Comparison of ENCODE assay signal across 19 mouse cellular contexts in the genomic region with DNA sequence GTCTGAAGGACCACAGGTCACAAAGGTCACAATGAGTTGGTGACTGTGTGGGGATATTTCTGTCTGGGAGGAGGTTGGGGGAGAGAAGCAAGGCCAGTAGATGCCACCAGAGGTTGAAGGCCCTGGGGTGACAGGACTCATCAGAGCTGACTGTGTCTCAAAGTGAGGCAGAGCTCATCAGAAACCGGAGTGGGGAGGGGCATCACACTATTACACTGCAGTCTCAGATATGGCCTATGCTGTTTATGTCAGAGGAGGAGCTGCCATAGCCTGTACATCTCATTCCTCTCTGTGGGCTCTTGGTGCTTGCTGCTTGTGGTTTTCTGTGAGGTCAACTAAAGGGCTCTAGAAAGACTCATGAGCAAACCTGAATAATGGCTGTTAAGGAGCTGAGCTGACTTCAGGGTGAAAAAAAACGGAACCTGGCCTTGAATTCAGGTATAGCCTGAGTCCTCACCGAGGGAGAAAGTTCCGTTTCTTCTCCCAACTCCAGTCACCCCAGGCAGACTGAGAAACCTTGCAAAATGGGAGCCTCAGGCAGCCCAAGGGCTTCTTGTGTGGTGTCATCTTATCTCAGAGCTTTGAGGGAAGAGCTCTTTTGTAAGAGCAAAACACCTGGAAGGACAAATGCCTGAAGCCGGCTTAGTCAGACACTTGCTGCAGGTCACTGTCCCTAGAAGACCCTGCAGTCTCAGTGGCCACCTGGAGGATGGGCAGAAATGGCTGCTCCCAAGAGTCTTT.
DNase-seq lines count a peak whose midpoint lies in the region; ATAC-seq and TF ChIP-seq lines count a peak whose summit lies in the region.
"Had no signal": no experiment of that assay in that cellular context is flagged by ENCODE, and none has a peak within 500 bp of the region (broad histone marks: within the 10 kb centered on the region; RNA-seq: fewer than 3 reads in every experiment).

No protein-coding gene starts in this region.

- H3K4me3 ChIP-seq in liver, embryonic 11.5 days (ENCODE audit: low read depth, low read length): no peak overlapping the region
- H3K4me3 ChIP-seq in liver, embryonic 12.5 days: no peak overlapping the region
- H3K4me3 ChIP-seq in megakaryocyte, embryonic 14.5 days (replicated peaks): peak overlapping the region; percentile 35
- no peak overlapping the region for H3K4me3 ChIP-seq in kidney, adult 2 months (ENCODE audit: insufficient read depth, low read depth, low read length)
- no peak overlapping the region for H3K4me3 ChIP-seq in forebrain, embryonic 11.5 days (ENCODE audit: low read depth, low read length)
- H3K4me3 ChIP-seq: embryonic facial prominence, embryonic 15.5 days; left cerebral cortex, adult 2 months; limb, embryonic 13.5 days; lung, embryonic 15.5 days; midbrain, embryonic 10.5 days had no signal

- ATAC-seq in liver, embryonic 11.5 days (replicated peaks; ENCODE audit: low FRiP score): no peak
- no peak for ATAC-seq in liver, embryonic 12.5 days
- peak; percentile 52 for ATAC-seq in common myeloid progenitor, adult 5-6 weeks (replicated peaks; ENCODE audit: low read depth, poor library complexity, severe bottlenecking)
- no peak for ATAC-seq in forebrain, embryonic 11.5 days (replicated peaks; ENCODE audit: low FRiP score)
- ATAC-seq: forebrain, embryonic 16.5 days had no signal

- no peaks in the 10 kb centered on the region for H3K27me3 ChIP-seq in liver, embryonic 11.5 days (replicated peaks; ENCODE audit: control insufficient read depth, insufficient read depth, low read length)
- H3K27me3 ChIP-seq in liver, embryonic 12.5 days (replicated peaks): no peaks in the 10 kb centered on the region
- H3K27me3 ChIP-seq in megakaryocyte, embryonic 14.5 days (replicated peaks): peaks cover 4% of the 10 kb centered on the region
- no peaks in the 10 kb centered on the region for H3K27me3 ChIP-seq in kidney, adult 2 months (replicated peaks; ENCODE audit: control insufficient read depth, insufficient read depth, low read length)
- H3K27me3 ChIP-seq in forebrain, embryonic 11.5 days (ENCODE audit: control insufficient read depth, insufficient read depth, low read length): no peaks in the 10 kb centered on the region
- H3K27me3 ChIP-seq: embryonic facial prominence, embryonic 15.5 days; lung, embryonic 15.5 days had no signal

- H3K4me2 ChIP-seq in liver, embryonic 11.5 days: no peak overlapping the region
- no peak overlapping the region for H3K4me2 ChIP-seq in liver, embryonic 12.5 days
- H3K4me2 ChIP-seq in forebrain, embryonic 11.5 days (ENCODE audit: low read depth, low read length, severe bottlenecking): no peak overlapping the region
- H3K4me2 ChIP-seq: embryonic facial prominence, embryonic 15.5 days; hindbrain, embryonic 14.5 days; limb, embryonic 13.5 days; lung, embryonic 15.5 days had no signal

- H3K9me3 ChIP-seq in liver, embryonic 11.5 days (ENCODE audit: control insufficient read depth, low read length): no peaks in the 10 kb centered on the region
- no peaks in the 10 kb centered on the region for H3K9me3 ChIP-seq in liver, embryonic 12.5 days (replicated peaks)
- H3K9me3 ChIP-seq in megakaryocyte, embryonic 14.5 days: no peaks in the 10 kb centered on the region
- H3K9me3 ChIP-seq in forebrain, embryonic 11.5 days (ENCODE audit: control insufficient read depth, low read length): no peaks in the 10 kb centered on the region
- H3K9me3 ChIP-seq: embryonic facial prominence, embryonic 15.5 days; limb, embryonic 13.5 days; lung, embryonic 15.5 days; midbrain, embryonic 10.5 days had no signal

- WGBS in liver, embryonic 11.5 days: 56% methylated on average over 5 of the region's 5 CpGs
- WGBS in liver, embryonic 12.5 days (ENCODE audit: insufficient replicate concordance): 36% methylated on average over 5 of the region's 5 CpGs
- WGBS in kidney, adult 2 months: 95% methylated on average over 5 of the region's 5 CpGs
- WGBS in forebrain, embryonic 11.5 days: 90% methylated on average over 5 of the region's 5 CpGs

- no peaks in the 10 kb centered on the region for H3K36me3 ChIP-seq in liver, embryonic 11.5 days (ENCODE audit: control insufficient read depth, insufficient read depth, low read length)
- H3K36me3 ChIP-seq in liver, embryonic 12.5 days: no peaks in the 10 kb centered on the region
- H3K36me3 ChIP-seq in megakaryocyte, embryonic 14.5 days (replicated peaks; ENCODE audit: low read length): no peaks in the 10 kb centered on the region
- no peaks in the 10 kb centered on the region for H3K36me3 ChIP-seq in kidney, adult 2 months (ENCODE audit: control insufficient read depth, insufficient read depth, low read length)
- no peaks in the 10 kb centered on the region for H3K36me3 ChIP-seq in forebrain, embryonic 11.5 days (ENCODE audit: control insufficient read depth, insufficient read depth, low read length)
- H3K36me3 ChIP-seq: embryonic facial prominence, embryonic 15.5 days; limb, embryonic 13.5 days; lung, embryonic 15.5 days; midbrain, embryonic 10.5 days had no signal

- no peak overlapping the region for H3K27ac ChIP-seq in liver, embryonic 11.5 days (ENCODE audit: low read depth, low read length)
- H3K27ac ChIP-seq in liver, embryonic 12.5 days: no peak overlapping the region
- no peak overlapping the region for H3K27ac ChIP-seq in kidney, adult 2 months (ENCODE audit: insufficient read depth, low read depth, low read length)
- no peak overlapping the region for H3K27ac ChIP-seq in forebrain, embryonic 11.5 days (ENCODE audit: low read depth, low read length)
- H3K27ac ChIP-seq: embryonic facial prominence, embryonic 15.5 days; hindbrain, embryonic 14.5 days; left cerebral cortex, adult 2 months; limb, embryonic 13.5 days; lung, embryonic 15.5 days; midbrain, embryonic 10.5 days; stomach, postnatal 0 days had no signal

- no peak for TF ChIP-seq CTCF in kidney, adult 2 months (conservative IDR thresholded peaks at IDR 0.05; ENCODE audit: insufficient read depth, insufficient read length, low read depth, low read length)

- peak; percentile 18 for DNase-seq in liver, embryonic 11.5 days (ENCODE audit: low spot score)
- peak; percentile 16 to 26 for DNase-seq in thymus, postnatal 36 days
- DNase-seq in gastrocnemius, adult 8-10 months (ENCODE audit: low spot score in 2 of 2): no peak
- no peak for DNase-seq in kidney, adult 2 months
- DNase-seq in forebrain, embryonic 11.5 days (ENCODE audit: low spot score): no peak
- DNase-seq: cerebellum, adult 11 months; gastrocnemius, postnatal 10 days; kidney, adult 9 months had no signal

- TF ChIP-seq POLR2A in kidney, adult 2 months (IDR thresholded peaks at IDR 0.05; ENCODE audit: low read depth, low read length): no peak

- H3K9ac ChIP-seq in liver, embryonic 11.5 days (ENCODE audit: low read depth, low read length): no peak overlapping the region
- no peak overlapping the region for H3K9ac ChIP-seq in liver, embryonic 12.5 days
- H3K9ac ChIP-seq in forebrain, embryonic 11.5 days (ENCODE audit: low read length): no peak overlapping the region
- H3K9ac ChIP-seq: embryonic facial prominence, embryonic 15.5 days; hindbrain, embryonic 14.5 days; limb, embryonic 13.5 days; lung, embryonic 15.5 days had no signal

- H3K4me1 ChIP-seq in liver, embryonic 11.5 days (replicated peaks; ENCODE audit: control insufficient read depth, insufficient read depth, low read length): no peaks in the 10 kb centered on the region
- no peaks in the 10 kb centered on the region for H3K4me1 ChIP-seq in liver, embryonic 12.5 days
- peaks cover 20% of the 10 kb centered on the region for H3K4me1 ChIP-seq in megakaryocyte, embryonic 14.5 days
- no peaks in the 10 kb centered on the region for H3K4me1 ChIP-seq in kidney, adult 2 months (ENCODE audit: control insufficient read depth, insufficient read depth, low read length)
- no peaks in the 10 kb centered on the region for H3K4me1 ChIP-seq in forebrain, embryonic 11.5 days (replicated peaks; ENCODE audit: control insufficient read depth, insufficient read depth, low read length)
- H3K4me1 ChIP-seq: embryonic facial prominence, embryonic 15.5 days had no signal

Comparison
In these comparisons a context has a peak if more than half of its experiments do, and no peak if none do; other contexts are left out.
1. DNase-seq: peak in liver, embryonic 11.5 days (single experiment) and thymus, postnatal 36 days (2 of 2); none in gastrocnemius, adult 8-10 months (0 of 2), kidney, adult 2 months (single experiment) and forebrain, embryonic 11.5 days (single experiment).